Mouse (Mus musculus) brain, embryonic 14.5 days (tissue): ENCODE measurements around the gene Ccnt1.

ENCODE experiments used
- CTCF ChIP-seq: fragments of 200-500 bp; IDR thresholded peaks from 2 replicates; pipeline ENCODE4 v1.5.1; 2012; ENCODE audit warnings: inconsistent platforms, mild to moderate bottlenecking, moderate library complexity, borderline replicate concordance; ENCODE audit not compliant: insufficient read depth, insufficient read length; ENCODE audit errors: extremely low read depth
- POLR2A ChIP-seq: fragments of 200-500 bp; IDR thresholded peaks from 2 replicates; pipeline ENCODE4 v1.6.1; 2012; ENCODE audit warnings: mild to moderate bottlenecking, inconsistent platforms, borderline replicate concordance; ENCODE audit not compliant: poor library complexity, insufficient read depth, insufficient read length, severe bottlenecking; ENCODE audit errors: extremely low read depth

GRCm38 (mm10) chr15:98557186-98557585 lies 13.5 kb downstream of the Ccnt1 start:
- TF ChIP-seq POLR2A (no peak), CTCF (no peak)
